ENCODE assay signal across 8 mouse cellular contexts in the genomic region with DNA sequence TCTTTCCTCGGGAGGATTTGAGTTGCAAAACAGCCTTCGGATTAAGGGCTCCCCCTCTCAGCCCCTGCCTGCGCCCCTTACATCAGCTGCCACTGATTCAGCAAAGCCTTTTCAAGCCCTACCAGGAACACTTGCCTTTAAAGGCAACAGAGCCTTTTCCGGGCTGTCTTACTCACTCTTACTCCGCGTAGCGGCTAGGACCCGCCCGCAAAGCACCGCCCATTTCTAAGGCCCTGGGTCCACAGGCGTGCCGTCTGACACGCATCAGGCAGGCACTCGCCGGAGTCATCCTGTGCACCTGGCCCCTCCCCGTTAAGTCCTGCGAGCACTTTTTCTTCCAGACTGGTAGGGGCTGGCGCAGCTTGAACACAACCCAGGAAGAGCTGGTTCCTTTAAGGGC. TPM values are rescaled to one million over a fixed set of nuclear protein-coding genes. Genes with fewer than 3 reads are reported as not detected.
DNase-seq lines count a peak whose midpoint lies in the region; ATAC-seq lines count a peak whose summit lies in the region.

No protein-coding gene starts in this region.

- peak overlapping the region; percentile 65 for H3K4me2 ChIP-seq in liver, embryonic 16.5 days (ENCODE audit: low read depth, low read length)
- peak overlapping the region; percentile 64 for H3K4me2 ChIP-seq in neural tube, embryonic 12.5 days (replicated peaks)

- peak overlapping the region; percentile 66 for H3K9ac ChIP-seq in liver, embryonic 16.5 days (ENCODE audit: low read depth, low read length)
- H3K9ac ChIP-seq in neural tube, embryonic 12.5 days: peak overlapping the region; percentile 30; the same call in 1 of the 2 replicates

- H3K27ac ChIP-seq in liver, embryonic 16.5 days (ENCODE audit: low read length): peak overlapping the region; percentile 93
- no peak overlapping the region for H3K27ac ChIP-seq in neural tube, embryonic 12.5 days

- H3K27me3 ChIP-seq in liver, embryonic 16.5 days (ENCODE audit: control insufficient read depth, insufficient read depth, low read depth, low read length): no peaks in the 10 kb centered on the region
- no peaks in the 10 kb centered on the region for H3K27me3 ChIP-seq in neural tube, embryonic 12.5 days (replicated peaks)

- H3K4me1 ChIP-seq in liver, embryonic 16.5 days (ENCODE audit: control insufficient read depth, low read depth, low read length): peaks cover 56% of the 10 kb centered on the region
- peaks cover 22% of the 10 kb centered on the region for H3K4me1 ChIP-seq in neural tube, embryonic 12.5 days

- H3K36me3 ChIP-seq in liver, embryonic 16.5 days (ENCODE audit: control insufficient read depth, insufficient read depth): peaks cover 7% of the 10 kb centered on the region
- no peaks in the 10 kb centered on the region for H3K36me3 ChIP-seq in neural tube, embryonic 12.5 days

- peak; percentile 70 for ATAC-seq in liver, embryonic 16.5 days (ENCODE audit: low read depth)
- ATAC-seq in neural tube, embryonic 12.5 days (ENCODE audit: low FRiP score, low read depth): no peak

- H3K4me3 ChIP-seq in liver, embryonic 16.5 days (ENCODE audit: low read depth, low read length): peak overlapping the region; percentile 53
- peak overlapping the region; percentile 16 for H3K4me3 ChIP-seq in neural tube, embryonic 12.5 days

- peak; percentile 50 for DNase-seq in layer of hippocampus, adult 11-12 months (ENCODE audit: low spot score)
- DNase-seq in layer of hippocampus, adult 9-10 months (ENCODE audit: low spot score): no peak
- DNase-seq in embryo, embryonic 9.5 days (ENCODE audit: extremely low spot score): peak; percentile 76
- DNase-seq in heart, adult 8-10 months (ENCODE audit: low spot score): peak; percentile 52
- DNase-seq in kidney, adult 8-10 months: peak; percentile 83 to 88
- peak; percentile 48 for DNase-seq in telencephalon, adult 2 months (ENCODE audit: low read depth, low spot score)

- H3K9me3 ChIP-seq in liver, embryonic 16.5 days (replicated peaks; ENCODE audit: control insufficient read depth, low read length): no peaks in the 10 kb centered on the region
- no peaks in the 10 kb centered on the region for H3K9me3 ChIP-seq in neural tube, embryonic 12.5 days

- WGBS in liver, embryonic 16.5 days (ENCODE audit: insufficient replicate concordance): under 1% methylated on average over 18 of the region's 18 CpGs
- WGBS in neural tube, embryonic 12.5 days: 2% methylated on average over 18 of the region's 18 CpGs

RNA-seq across cellular contexts. Expression of gene Slc2a1, which starts 2.8 kb away (rescaled TPM):
- 10 to 100 TPM; 12.6 to 22.5 (median 14.9) TPM for total RNA-seq in heart, adult 8-10 months (2022)
- 288 and 291 TPM in 2 replicates for polyA plus RNA-seq in liver, embryonic 16.5 days (2015; fragmentation: Nextera tagmentation; extraction: Ambion mirVana)
- polyA plus RNA-seq in neural tube, embryonic 12.5 days (2016; fragmentation: Nextera tagmentation; extraction: Ambion mirVana): 122 and 128 TPM in 2 replicates
